In the genomic region with DNA sequence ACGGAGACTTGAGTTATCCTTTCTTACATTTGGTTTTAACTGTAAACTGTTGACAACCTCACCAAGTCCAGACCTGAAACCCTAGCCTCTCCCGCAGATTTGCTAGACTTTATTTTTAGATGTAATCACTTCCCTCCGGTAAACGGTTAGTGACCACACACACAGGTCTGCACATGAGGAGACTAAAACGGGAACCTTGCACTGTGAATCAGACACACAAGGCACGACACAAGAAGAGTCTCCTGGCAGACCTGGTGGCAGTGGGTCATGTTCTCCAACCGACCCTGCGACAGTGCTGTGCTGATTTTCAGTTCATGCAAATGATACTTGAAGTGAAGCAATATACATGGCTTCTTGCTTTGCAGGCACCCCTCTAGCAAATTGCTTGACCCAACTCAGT, we compare ENCODE assay signal across 17 mouse cellular contexts. TPM values are rescaled to one million over a fixed set of nuclear protein-coding genes. Genes with fewer than 3 reads are reported as not detected.
"Had no signal": no experiment of that assay in that cellular context is flagged by ENCODE, and none has a peak within 500 bp of the region (broad histone marks: within the 10 kb centered on the region; RNA-seq: fewer than 3 reads in every experiment).

No protein-coding gene starts in this region.

- DNase-seq: kidney, adult 2 months; kidney, postnatal 25 days; layer of hippocampus, adult 9-11 months; liver, embryonic 13.5 days; lung, adult 2 months; lung, postnatal 14 days; lung, postnatal 4 days; thymus, adult 18-20 months; thymus, postnatal 14 days; thymus, postnatal 4 days had no signal

- ATAC-seq: midbrain, embryonic 13.5 days; midbrain, embryonic 16.5 days had no signal

RNA-seq across cellular contexts. Expression of a gene that starts 14.7 kb away (rescaled TPM):
- total RNA-seq: liver, adult 2 months; monocyte, adult 5-6 weeks had no signal
- polyA plus RNA-seq: kidney, embryonic 14.5 days; large intestine, adult 2 months; liver, adult 2 months; small intestine, adult 2 months had no signal
